ENCODE assay signal across 18 mouse cellular contexts in genomic region chr2:125481116-125481515, GRCm38 (mm10). TPM values are rescaled to one million over a fixed set of nuclear protein-coding genes. Genes with fewer than 3 reads are reported as not detected.
DNase-seq lines count a peak whose midpoint lies in the region; ATAC-seq lines count a peak whose summit lies in the region.
"Had no signal": no experiment of that assay in that cellular context is flagged by ENCODE, and none has a peak within 500 bp of the region (broad histone marks: within the 10 kb centered on the region; RNA-seq: fewer than 3 reads in every experiment).

No protein-coding gene starts in this region.

- DNase-seq in kidney, postnatal 10 days: peak; percentile 2
- no peak for DNase-seq in kidney, adult 11 months
- peak; percentile 78 to 79 for DNase-seq in left cerebral cortex, adult 18-20 months (ENCODE audit: low spot score in 2 of 2)
- DNase-seq in right cerebral cortex, postnatal 14 days: peak; percentile 39
- DNase-seq in hindbrain, embryonic 10.5 days (ENCODE audit: low spot score): no peak
- no peak for DNase-seq in midbrain, embryonic 11.5 days (ENCODE audit: low spot score, missing footprints)
- DNase-seq in heart, postnatal 14 days: no peak
- DNase-seq: adrenal gland, postnatal 25 days; cerebellum, postnatal 10 days; gastrocnemius, postnatal 36 days; thymus, adult 18-20 months had no signal

- H3K27ac ChIP-seq in hindbrain, embryonic 10.5 days: no peak overlapping the region
- H3K27ac ChIP-seq in midbrain, embryonic 11.5 days (ENCODE audit: low read depth, low read length): no peak overlapping the region
- H3K27ac ChIP-seq: kidney, embryonic 15.5 days; midbrain, embryonic 10.5 days had no signal

- no peak overlapping the region for H3K4me3 ChIP-seq in hindbrain, embryonic 10.5 days
- H3K4me3 ChIP-seq in midbrain, embryonic 11.5 days (ENCODE audit: low read depth, low read length): no peak overlapping the region
- H3K4me3 ChIP-seq: heart, embryonic 12.5 days; kidney, embryonic 15.5 days; midbrain, embryonic 10.5 days had no signal

- H3K9me3 ChIP-seq in hindbrain, embryonic 10.5 days: no peaks in the 10 kb centered on the region
- no peaks in the 10 kb centered on the region for H3K9me3 ChIP-seq in midbrain, embryonic 11.5 days (ENCODE audit: control insufficient read depth, low read length)
- H3K9me3 ChIP-seq: heart, embryonic 12.5 days; kidney, embryonic 15.5 days; midbrain, embryonic 10.5 days had no signal

- H3K27me3 ChIP-seq in hindbrain, embryonic 10.5 days (ENCODE audit: insufficient read depth, poor library complexity, severe bottlenecking): no peaks in the 10 kb centered on the region
- no peaks in the 10 kb centered on the region for H3K27me3 ChIP-seq in midbrain, embryonic 11.5 days (ENCODE audit: control insufficient read depth, insufficient read depth, low read length)
- H3K27me3 ChIP-seq: heart, embryonic 12.5 days; kidney, embryonic 15.5 days had no signal

- intact Hi-C loops in heart, postnatal 14 days (cut with DNase I): no loop called here

- 94% methylated on average over 4 of the region's 4 CpGs for WGBS in hindbrain, embryonic 10.5 days
- 85% methylated on average over 4 of the region's 4 CpGs for WGBS in midbrain, embryonic 11.5 days

- no peaks in the 10 kb centered on the region for H3K36me3 ChIP-seq in hindbrain, embryonic 10.5 days
- H3K36me3 ChIP-seq in midbrain, embryonic 11.5 days (ENCODE audit: control insufficient read depth, insufficient read depth, low read length): no peaks in the 10 kb centered on the region
- H3K36me3 ChIP-seq: heart, embryonic 12.5 days; kidney, embryonic 15.5 days; midbrain, embryonic 10.5 days had no signal

- no peaks in the 10 kb centered on the region for H3K4me1 ChIP-seq in hindbrain, embryonic 10.5 days (replicated peaks)
- no peaks in the 10 kb centered on the region for H3K4me1 ChIP-seq in midbrain, embryonic 11.5 days (ENCODE audit: control insufficient read depth, insufficient read depth, low read length)
- H3K4me1 ChIP-seq: midbrain, embryonic 10.5 days had no signal

- no peak overlapping the region for H3K9ac ChIP-seq in midbrain, embryonic 11.5 days (ENCODE audit: low read length)
- H3K9ac ChIP-seq: heart, embryonic 12.5 days; kidney, embryonic 15.5 days had no signal

- H3K4me2 ChIP-seq in midbrain, embryonic 11.5 days: no peak overlapping the region
- H3K4me2 ChIP-seq: heart, embryonic 12.5 days; kidney, embryonic 15.5 days had no signal

- ATAC-seq in frontal cortex, adult (ENCODE audit: low TSS enrichment): peak; percentile 97
- no peak for ATAC-seq in midbrain, embryonic 11.5 days (ENCODE audit: low FRiP score)

RNA-seq across cellular contexts. Expression of gene Gm9913, which starts 23.8 kb away (rescaled TPM):
- total RNA-seq in left cerebral cortex, adult 18-20 months (2021): under 1 TPM; 0.12 to 0.16 TPM
- polyA plus RNA-seq in hindbrain, embryonic 10.5 days (2016; fragmentation: Nextera tagmentation; extraction: Ambion mirVana): 0.17 and 0.21 TPM in 2 replicates
- 0.22 TPM in 1 of 2 replicates, not detected in the other for polyA plus RNA-seq in midbrain, embryonic 11.5 days (2014; fragmentation: Nextera tagmentation; extraction: Ambion mirVana)
- total RNA-seq in heart, postnatal 14 days (2021): under 1 TPM; 0.22 TPM
- total RNA-seq: adrenal gland, postnatal 25 days; hematopoietic stem cell, adult 5-6 weeks; liver, adult 2 months; neutrophil, adult 5-6 weeks had no signal
- polyA plus RNA-seq: liver, adult 2 months had no signal

RNA-seq across cellular contexts. Expression of gene Fbn1, which starts 26.7 kb away (rescaled TPM):
- total RNA-seq in left cerebral cortex, adult 18-20 months (2021): 1 to 10 TPM; 4.5 to 5.0 TPM
- polyA plus RNA-seq in hindbrain, embryonic 10.5 days (2016; fragmentation: Nextera tagmentation; extraction: Ambion mirVana): 6.1 and 7.0 TPM in 2 replicates
- polyA plus RNA-seq in midbrain, embryonic 11.5 days (2014; fragmentation: Nextera tagmentation; extraction: Ambion mirVana): 9.0 and 9.1 TPM in 2 replicates
- total RNA-seq in heart, postnatal 14 days (2021): 100 to 1,000 TPM; 163 TPM

Comparison
In these comparisons a context has a peak if more than half of its experiments do, and no peak if none do; other contexts are left out.
1. DNase-seq: peak in kidney, postnatal 10 days (single experiment), left cerebral cortex, adult 18-20 months (2 of 2) and right cerebral cortex, postnatal 14 days (single experiment); none in kidney, adult 11 months (single experiment), hindbrain, embryonic 10.5 days (single experiment), midbrain, embryonic 11.5 days (single experiment) and heart, postnatal 14 days (0 of 2).
2. RNA of gene Fbn1, which starts 26.7 kb away (total RNA-seq): 163 TPM in heart, postnatal 14 days; 4.5 to 5.0 TPM in left cerebral cortex, adult 18-20 months; every median in the first group is over 10 times any median in the second.